Mouse (Mus musculus) Patski (cell line): Measurements from ENCODE around the gene Mtg1. TPM values are rescaled to one million over a fixed set of nuclear protein-coding genes. Genes with fewer than 3 reads are reported as not detected.

ENCODE experiments used
- ATAC-seq: fragments of 100-300 bp; one replicate; pipeline ENCODE4 v1.8.0; 2021
- CTCF ChIA-PET: fragments of 350-600 bp; sonication (Branson Sonifier 250); formaldehyde crosslinking; loops from one replicate; lab custom pipeline; 2022; ENCODE audit warnings: inconsistent platforms; lab: Charles Lee
- POLR2A ChIA-PET: fragments of 350-600 bp; sonication (Branson Sonifier 250); formaldehyde crosslinking; loops from one replicate; lab custom pipeline; 2022; ENCODE audit warnings: antibody characterized with exemption, inconsistent platforms; lab: Charles Lee
- DNase-seq: peaks from one replicate; pipeline ENCODE4 v3.0.0-alpha.2; 2011; ENCODE audit warnings: low read depth, low spot score
- H3K27me3 ChIP-seq: fragments of 371-371 bp; one replicate; pipeline ENCODE4 v1.5.1; 2021
- CTCF ChIP-seq: fragments of 100-300 bp; IDR thresholded peaks from one replicate; pipeline ENCODE4 v1.5.1; 2021
- in situ Hi-C: fragments of 300-500 bp; cut with MboI; formaldehyde crosslinking; loops from 3 replicates; pipeline ENCODE4 v1.11.1; 2018; ENCODE audit warnings: low pct_unique_long_range_greater_than_20kb, mixed read lengths
- polyA plus RNA-seq: library from polyadenylated mRNA; unstranded; gene quantifications from one replicate; pipeline ENCODE4 v1.2.3, GENCODE M21; 2021

Gene Mtg1
- polyA plus RNA-seq, 1 experiment from 2014 or later: 23.2 TPM

DNA sequence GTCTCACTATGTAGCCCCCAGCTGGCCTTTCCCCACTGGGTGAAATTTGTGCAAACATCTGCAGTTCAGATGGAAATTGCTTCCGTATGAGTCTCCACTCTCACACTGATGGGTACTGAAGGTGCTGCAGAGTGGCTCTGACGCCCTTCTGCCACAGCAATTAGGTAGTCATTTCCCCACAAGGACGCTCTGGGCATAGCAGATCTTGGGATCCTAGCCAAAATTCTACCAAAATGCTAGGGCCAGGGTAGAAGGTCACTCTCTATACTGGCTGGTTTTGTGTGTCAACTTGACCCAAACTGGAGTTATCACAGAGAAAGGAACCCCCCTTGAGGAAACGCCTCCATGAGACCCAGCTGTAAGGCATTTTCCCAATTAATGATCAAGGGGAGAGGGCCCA lies 33.4 kb upstream of the Mtg1 start:
- in situ Hi-C loops: loop anchor here (25.0 kb wide), 1 partner anchor 1058 kb away; the partner anchor contains the start of gene Rnh1
- CTCF ChIA-PET: no interaction called here
- no peak for ATAC-seq
- no peak for DNase-seq
- TF ChIP-seq CTCF: no peak
- POLR2A ChIA-PET: no interaction called here
- no peaks in the 10 kb centered on the region for H3K27me3 ChIP-seq

GRCm38 (mm10) chr7:140111943-140112342 lies 25.4 kb upstream of the Mtg1 start:
- POLR2A ChIA-PET: interaction anchor here (0.6 to 1.0 kb wide), 2 partner anchors 17 to 25 kb away, joined by 3 read pairs; partner anchors contain the start of gene Mtg1
- CTCF ChIA-PET: interaction anchor here (1.2 to 1.3 kb wide), 2 partner anchors 9 to 19 kb away, joined by 3 to 4 read pairs; partner anchors contain the start of gene Fuom

DNA sequence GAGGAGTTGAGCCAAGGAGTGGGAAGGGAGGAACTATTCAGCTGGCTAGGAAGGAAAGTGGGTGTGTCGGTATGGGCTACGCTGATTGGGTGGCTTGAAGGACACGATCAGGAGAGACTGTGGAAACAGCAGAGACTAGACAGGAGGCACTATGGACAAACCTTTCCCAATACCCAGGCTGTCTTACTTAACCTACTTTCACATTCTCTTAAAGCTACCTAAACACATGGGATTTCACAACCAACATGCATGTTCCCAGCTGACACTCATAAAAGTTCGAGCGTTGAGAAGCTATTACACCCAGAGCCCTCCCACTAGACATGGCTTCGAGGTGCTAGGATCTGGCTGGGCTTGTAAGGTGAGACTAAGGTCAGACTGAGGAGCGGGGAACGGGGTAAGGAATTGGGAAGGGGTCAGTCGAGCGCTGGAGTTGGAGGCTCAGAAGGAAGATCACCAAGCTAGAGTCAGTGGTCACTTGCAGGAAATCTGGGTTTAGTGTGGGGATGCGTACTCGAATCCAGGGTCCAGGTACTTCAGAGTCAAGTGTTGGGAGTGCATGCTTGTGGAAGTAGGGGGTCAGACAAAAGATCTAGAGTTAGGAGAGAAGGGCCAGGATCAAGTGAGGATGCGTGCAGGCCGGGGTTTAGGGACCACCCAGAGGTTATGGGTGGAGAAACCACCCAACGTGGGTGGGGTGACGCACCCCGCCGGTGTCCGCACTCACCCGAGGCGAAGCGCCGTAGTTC lies 21.6 kb upstream of the Mtg1 start, which contains the start of gene Paox:
Gene Paox, plus strand, starts transcription at position 217 of the 746 bp plus-strand sequence.
- ATAC-seq: peak; percentile 41
- no peak for DNase-seq
- ChIA-PET POLR2A (interaction anchor here (0.5 to 2.3 kb wide), 4 partner anchors 9 to 285 kb away, joined by 7 to 12 read pairs (median 8); partner anchors contain the start of gene Mtg1), CTCF (interaction anchor here (0.9 to 1.4 kb wide), 3 partner anchors 22 to 27 kb away, joined by 3 to 4 read pairs (median 3); partner anchors contain the start of gene Mtg1)
- H3K27me3 ChIP-seq: no peaks in the 10 kb centered on the region
- TF ChIP-seq CTCF: no peak
- in situ Hi-C loops: loop anchor here (25.0 kb wide), 1 partner anchor 1047 kb away; the partner anchor contains the start of gene Rnh1

More at GRCm38 (mm10) chr7:140111943-140112342, 25.4 kb upstream of the Mtg1 start:
- peak; percentile 73 for ATAC-seq
- in situ Hi-C loops: loop anchor here (25.0 kb wide), 1 partner anchor 1050 kb away; the partner anchor contains the start of gene Rnh1
- DNase-seq: peak; percentile 70
- no peaks in the 10 kb centered on the region for H3K27me3 ChIP-seq
- TF ChIP-seq CTCF: no peak

GRCm38 (mm10) chr7:140116329-140117054 lies 20.9 kb upstream of the Mtg1 start, which contains the start of gene Echs1:
TSS of gene Echs1 (minus strand) at chr7:140116476.
- TF ChIP-seq CTCF: no peak
- CTCF ChIA-PET: interaction anchor here (0.9 to 1.4 kb wide), 2 partner anchors 21 to 24 kb away, joined by 3 to 4 read pairs; partner anchors contain the start of gene Mtg1
- DNase-seq (no peak), ATAC-seq (peak; percentile 93)
- in situ Hi-C loops: loop anchor here (25.0 kb wide), 1 partner anchor 1046 kb away; the partner anchor contains the start of gene Rnh1
- H3K27me3 ChIP-seq: no peaks in the 10 kb centered on the region
- POLR2A ChIA-PET: interaction anchor here (0.5 to 2.3 kb wide), 5 partner anchors 9 to 286 kb away, joined by 4 to 12 read pairs (median 8); partner anchors contain the start of gene Mtg1

DNA sequence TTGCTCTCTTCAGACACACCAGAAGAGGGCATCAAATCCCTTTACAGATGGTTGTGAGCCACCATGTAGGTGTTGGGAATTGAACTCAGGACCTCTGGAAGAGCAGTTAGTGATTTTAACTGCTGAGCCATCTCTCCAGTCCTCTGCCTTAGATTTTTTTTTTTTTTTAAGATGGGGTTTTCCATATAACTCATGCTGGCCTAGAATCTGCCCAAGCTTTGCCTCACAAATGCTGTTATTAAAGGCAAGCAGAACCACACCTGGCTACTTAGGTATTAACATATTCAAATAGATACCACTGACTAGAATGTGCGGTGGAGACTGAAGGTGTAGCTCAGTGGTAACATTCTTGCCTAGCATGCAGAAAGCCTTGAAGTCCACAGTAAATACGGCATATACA lies 16.9 kb upstream of the Mtg1 start:
- in situ Hi-C loops: loop anchor here (25.0 kb wide), 1 partner anchor 1042 kb away; the partner anchor contains the start of gene Rnh1
- TF ChIP-seq CTCF: no peak
- ChIA-PET POLR2A (no interaction called here), CTCF (interaction anchor here (1.2 kb wide), 1 partner anchor 10 kb away, joined by 3 read pairs; no protein-coding TSS in a partner anchor)
- no peaks in the 10 kb centered on the region for H3K27me3 ChIP-seq
- ATAC-seq (no peak), DNase-seq (no peak)

DNA sequence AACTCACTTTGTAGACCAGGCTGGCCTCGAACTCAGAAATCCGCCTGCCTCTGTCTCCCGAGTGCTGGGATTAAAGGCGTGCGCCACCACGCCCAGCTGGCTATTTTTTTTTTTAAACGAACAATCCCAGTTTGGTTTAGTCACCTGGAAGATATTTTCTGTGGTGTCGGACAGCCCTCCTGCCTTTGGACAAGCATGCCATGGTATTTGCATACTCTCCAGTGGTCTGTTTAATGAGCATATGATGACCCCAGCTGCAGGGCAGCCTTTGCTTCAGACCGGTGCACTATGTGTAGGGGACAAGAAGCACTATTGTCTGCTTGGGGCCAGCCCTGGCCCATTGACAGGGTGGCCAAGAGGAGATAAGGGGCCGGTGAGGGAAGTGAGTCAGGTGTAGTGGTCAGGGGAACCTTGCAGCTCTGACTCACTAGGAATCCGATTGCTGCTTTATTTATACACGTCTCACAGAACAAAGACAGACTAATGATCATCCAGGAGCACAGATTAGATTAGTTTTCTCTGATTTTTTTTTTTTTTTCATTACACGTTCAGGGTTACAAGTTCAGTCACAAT lies 15.9 kb upstream of the Mtg1 start:
- DNase-seq (no peak), ATAC-seq (no peak)
- in situ Hi-C loops: loop anchor here (25.0 kb wide), 1 partner anchor 1041 kb away; the partner anchor contains the start of gene Rnh1
- ChIA-PET POLR2A (no interaction called here), CTCF (no interaction called here)
- no peaks in the 10 kb centered on the region for H3K27me3 ChIP-seq
- TF ChIP-seq CTCF: no peak

GRCm38 (mm10) chr7:140122765-140123164 lies 14.6 kb upstream of the Mtg1 start:
- no peaks in the 10 kb centered on the region for H3K27me3 ChIP-seq
- in situ Hi-C loops: loop anchor here (25.0 kb wide), 1 partner anchor 1040 kb away; the partner anchor contains the start of gene Rnh1
- ChIA-PET CTCF (interaction anchor here (2.7 kb wide), 1 partner anchor 17 kb away, joined by 7 read pairs; no protein-coding TSS in a partner anchor), POLR2A (no interaction called here)
- ATAC-seq (no peak), DNase-seq (no peak)
- no peak for TF ChIP-seq CTCF

DNA sequence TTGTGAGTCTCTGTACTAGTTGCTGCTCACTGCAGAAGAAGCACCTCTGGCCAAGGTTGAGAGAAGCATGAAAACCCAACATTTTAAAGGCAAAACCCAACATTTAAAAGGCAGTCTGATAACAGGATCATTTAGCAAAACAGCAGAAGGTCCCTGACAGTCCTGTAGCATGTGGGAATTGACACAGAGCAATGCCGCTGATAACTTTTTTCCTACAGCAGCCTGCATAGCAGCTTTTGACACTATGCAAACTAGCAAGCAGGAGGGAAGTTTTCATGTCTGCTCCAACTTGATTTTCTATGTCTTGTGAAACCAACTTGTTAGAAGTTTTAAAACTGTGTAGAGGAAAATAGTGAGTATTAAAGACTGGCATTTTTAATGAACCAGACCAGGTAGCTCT lies 13.0 kb upstream of the Mtg1 start:
- POLR2A ChIA-PET: interaction anchor here (1.9 kb wide), 1 partner anchor 8 kb away, joined by 12 read pairs; the partner anchor contains the start of genes Echs1 and Paox
- ATAC-seq (no peak), DNase-seq (no peak)
- CTCF ChIA-PET: interaction anchor here (0.6 to 2.7 kb wide), 2 partner anchors 13 to 19 kb away, joined by 3 to 7 read pairs; partner anchors contain the start of gene Mtg1
- no peak for TF ChIP-seq CTCF
- in situ Hi-C loops: loop anchor here (25.0 kb wide), 1 partner anchor 1038 kb away; the partner anchor contains the start of gene Rnh1
- H3K27me3 ChIP-seq: no peaks in the 10 kb centered on the region

GRCm38 (mm10) chr7:140125278-140126021 lies 11.9 kb upstream of the Mtg1 start:
- in situ Hi-C loops: no loop called here
- CTCF ChIA-PET: no interaction called here

More at GRCm38 (mm10) chr7:140125278-140126021, 11.9 kb upstream of the Mtg1 start:
- no peak for DNase-seq
- POLR2A ChIA-PET: interaction anchor here (0.6 to 1.9 kb wide), 5 partner anchors 9 to 670 kb away, joined by 3 to 16 read pairs (median 4); partner anchors contain the start of genes Echs1 and Paox
- ATAC-seq: peak; percentile 94
- no peaks in the 10 kb centered on the region for H3K27me3 ChIP-seq
- TF ChIP-seq CTCF: no peak
